Mouse (Mus musculus) ES-Bruce4 (cell line): ENCODE results near the gene AC124502.3. TPM values are rescaled to one million over a fixed set of nuclear protein-coding genes. Genes with fewer than 3 reads are reported as not detected.

Experiments
- H3K27ac ChIP-seq: 2 replicates; pipeline ENCODE4 v1.5.1; 2012; ENCODE audit warnings: low read length, inconsistent platforms; ENCODE audit not compliant: insufficient read depth
- H3K27me3 ChIP-seq: 2 replicates; pipeline ENCODE4 v1.6.1; 2012; ENCODE audit warnings: mild to moderate bottlenecking, low read length, inconsistent platforms; ENCODE audit not compliant: control insufficient read depth, poor library complexity, insufficient read depth, severe bottlenecking
- H3K36me3 ChIP-seq: 2 replicates; pipeline ENCODE4 v1.6.1; 2012; ENCODE audit warnings: inconsistent platforms, mild to moderate bottlenecking, low read length, moderate library complexity; ENCODE audit not compliant: control insufficient read depth, poor library complexity, insufficient read depth, severe bottlenecking
- H3K4me1 ChIP-seq: one replicate; pipeline ENCODE4 v1.8.1; 2011; ENCODE audit warnings: low read length; ENCODE audit not compliant: control insufficient read depth, insufficient read depth
- H3K4me3 ChIP-seq: 2 replicates; pipeline ENCODE4 v1.5.1; 2011; ENCODE audit warnings: low read depth, mild to moderate bottlenecking, low read length
- H3K9ac ChIP-seq: 2 replicates; pipeline ENCODE4 v1.6.1; 2012; ENCODE audit warnings: low read depth, mild to moderate bottlenecking, inconsistent platforms; ENCODE audit not compliant: poor library complexity, severe bottlenecking
- H3K9me3 ChIP-seq: replicated peaks from 2 replicates; pipeline ENCODE4 v1.6.1; 2012; ENCODE audit warnings: mild to moderate bottlenecking, low read length, inconsistent platforms; ENCODE audit not compliant: control insufficient read depth, poor library complexity, insufficient read depth, severe bottlenecking
- CTCF ChIP-seq: IDR thresholded peaks from one replicate; pipeline ENCODE4 v1.8.1; 2011; ENCODE audit warnings: low read depth, low read length
- EP300 ChIP-seq: IDR thresholded peaks from 2 replicates; pipeline ENCODE4 v1.6.1; 2011; ENCODE audit warnings: low read depth, low read length; ENCODE audit not compliant: insufficient read depth
- POLR2A ChIP-seq: IDR thresholded peaks from one replicate; pipeline ENCODE4 v1.8.1; 2011; ENCODE audit warnings: low read length; ENCODE audit not compliant: insufficient read depth
- polyA plus RNA-seq: library from polyadenylated mRNA; stranded (reverse); fragments of >200 nt; gene quantifications from 2 replicates; pipeline ENCODE4 v1.2.4, GENCODE M21; 2011; ENCODE audit warnings: low read depth; ENCODE audit not compliant: missing spikeins, insufficient read depth, insufficient read length

The AC124502.3 gene
- polyA plus RNA-seq, 1 experiment: not detected

- Histone ChIP-seq H3K27ac (no peak overlapping the region), H3K4me1 (peaks cover 5% of the 10 kb centered on the region), H3K9ac (no peak overlapping the region), H3K27me3 (no peaks in the 10 kb centered on the region), H3K36me3 (no peaks in the 10 kb centered on the region), H3K9me3 (no peaks in the 10 kb centered on the region), H3K4me3 (no peak overlapping the region)
- TF ChIP-seq CTCF (peak; percentile 46), POLR2A (no peak), EP300 (no peak)
Measured at GRCm38 (mm10) chr19:5048138-5049056, 9.7 kb downstream of the AC124502.3 start.

- no peaks in the 10 kb centered on the region for H3K36me3 ChIP-seq
- H3K27ac ChIP-seq: peak overlapping the region; percentile 43
- no peak overlapping the region for H3K4me3 ChIP-seq
- TF ChIP-seq POLR2A: no peak
- TF ChIP-seq EP300: no peak
- TF ChIP-seq CTCF: no peak
- no peaks in the 10 kb centered on the region for H3K9me3 ChIP-seq
- peaks cover 7% of the 10 kb centered on the region for H3K4me1 ChIP-seq
- H3K9ac ChIP-seq: no peak overlapping the region
- H3K27me3 ChIP-seq: no peaks in the 10 kb centered on the region
Measured at GRCm38 (mm10) chr19:5049325-5049724, 10.6 kb downstream of the AC124502.3 start.

- peak within 1 kb of the TSS; percentile 53 for H3K4me3 ChIP-seq
- TF ChIP-seq CTCF: peak; percentile 4
- TF ChIP-seq POLR2A: no peak
- TF ChIP-seq EP300: peak; percentile 56; the same call in 1 of the 2 replicates
- no peaks in the 10 kb centered on the region for H3K9me3 ChIP-seq
- H3K27me3 ChIP-seq: no peaks in the 10 kb centered on the region
- no peaks in the 10 kb centered on the region for H3K36me3 ChIP-seq
- peak within 1 kb of the TSS; percentile 43 for H3K27ac ChIP-seq
- peak within 1 kb of the TSS; percentile 36 for H3K9ac ChIP-seq
- peaks cover 7% of the 10 kb centered on the region for H3K4me1 ChIP-seq
Measured at GRCm38 (mm10) chr19:5050047-5050905, 11.6 kb downstream of the AC124502.3 start, which contains the start of gene Rin1. Gene Rin1 (plus strand): TSS chr19:5050481.

GRCm38 (mm10) chr19:5051031-5051430 lies 12.3 kb downstream of the AC124502.3 start:
- Histone ChIP-seq H3K9me3 (no peaks in the 10 kb centered on the region), H3K27ac (no peak overlapping the region), H3K27me3 (no peaks in the 10 kb centered on the region), H3K4me1 (peaks cover 7% of the 10 kb centered on the region), H3K36me3 (no peaks in the 10 kb centered on the region), H3K4me3 (peak overlapping the region; percentile 53), H3K9ac (peak overlapping the region; percentile 36)
- TF ChIP-seq EP300: no peak
- TF ChIP-seq CTCF: no peak
- no peak for TF ChIP-seq POLR2A

GRCm38 (mm10) chr19:5051515-5051914 lies 12.8 kb downstream of the AC124502.3 start:
- Histone ChIP-seq H3K9me3 (no peaks in the 10 kb centered on the region), H3K36me3 (no peaks in the 10 kb centered on the region), H3K27ac (no peak overlapping the region), H3K4me3 (peak overlapping the region; percentile 53), H3K9ac (peak overlapping the region; percentile 36), H3K27me3 (no peaks in the 10 kb centered on the region), H3K4me1 (peaks cover 7% of the 10 kb centered on the region)
- TF ChIP-seq CTCF (no peak), POLR2A (no peak), EP300 (no peak)
